Mouse (Mus musculus): ENCODE results near the gene Fam192a.

GRCm38 (mm10) chr8:94567159-94567849, 34.5 kb downstream of the Fam192a start:
- no peak for TF ChIP-seq ZC3H11A (IDR thresholded peaks at IDR 0.05; ENCODE audit: borderline replicate concordance, low read depth, low read length)
- no peak for TF ChIP-seq HCFC1 (IDR thresholded peaks at IDR 0.05; ENCODE audit: borderline replicate concordance, insufficient read depth, low read length)
- TF ChIP-seq MAFK (IDR thresholded peaks at IDR 0.05; ENCODE audit: insufficient read depth, low read depth, low read length) = no peak
- TF ChIP-seq CHD2 (IDR thresholded peaks at IDR 0.05; ENCODE audit: low read depth, low read length) = no peak

All from ES-E14 (cell line).